Mouse (Mus musculus) heart, embryonic 13.5 days (tissue): ENCODE measurements at regions not wholly inside any gene's neighbourhood (a gene's known extent, or its start where the extent isn't known, plus 50 kb on each side); places are given as distances from the start of the nearest gene placed in this dataset.
A peak's percentile ranks its signal among the peaks of the same experiment; 100 is the strongest.

Experiments
- ATAC-seq: fragments of 200-750 bp; cut with Nextera tagmentation; 2 replicates; pipeline ENCODE4 v1.8.0; 2017; ENCODE audit warnings: moderate TSS enrichment; ENCODE audit not compliant: insufficient number of reproducible peaks, low FRiP score, low TSS enrichment; ENCODE audit errors: extremely low read depth
- H3K27ac ChIP-seq: fragments of 300-500 bp; sonication (generic); replicated peaks from 2 replicates; pipeline ENCODE4 v1.5.1; 2015; ENCODE audit warnings: moderate library complexity, mild to moderate bottlenecking, inconsistent platforms
- H3K27me3 ChIP-seq: fragments of 300-500 bp; sonication (generic); replicated peaks from 2 replicates; pipeline ENCODE4 v1.6.1; 2015; ENCODE audit warnings: mild to moderate bottlenecking, inconsistent platforms
- H3K36me3 ChIP-seq: fragments of 300-500 bp; sonication (generic); 2 replicates; pipeline ENCODE4 v1.6.1; 2015; ENCODE audit warnings: mild to moderate bottlenecking, inconsistent platforms
- H3K4me1 ChIP-seq: fragments of 300-500 bp; sonication (generic); 2 replicates; pipeline ENCODE4 v1.6.1; 2015; ENCODE audit warnings: inconsistent platforms
- H3K4me2 ChIP-seq: fragments of 300-500 bp; sonication (generic); 2 replicates; pipeline ENCODE4 v1.6.1; 2015; ENCODE audit warnings: inconsistent platforms, mild to moderate bottlenecking, moderate library complexity
- H3K4me3 ChIP-seq: fragments of 300-500 bp; sonication (generic); 2 replicates; pipeline ENCODE4 v1.5.1; 2015; ENCODE audit warnings: moderate library complexity, mild to moderate bottlenecking, inconsistent platforms
- H3K9ac ChIP-seq: fragments of 300-500 bp; sonication (generic); 2 replicates; pipeline ENCODE4 v1.6.1; 2015; ENCODE audit warnings: inconsistent platforms, mild to moderate bottlenecking, moderate library complexity
- H3K9me3 ChIP-seq: fragments of 300-500 bp; sonication (generic); 2 replicates; pipeline ENCODE4 v1.6.1; 2016; ENCODE audit warnings: inconsistent platforms
- WGBS: fragments of 180-500 bp; shearing (Covaris S2); methylation state at CpG from one replicate; pipeline ENCODE4 v1.1.7; 2015; ENCODE audit warnings: mixed read lengths; 5-methylcytosine and 5-hydroxymethylcytosine counted together

DNA sequence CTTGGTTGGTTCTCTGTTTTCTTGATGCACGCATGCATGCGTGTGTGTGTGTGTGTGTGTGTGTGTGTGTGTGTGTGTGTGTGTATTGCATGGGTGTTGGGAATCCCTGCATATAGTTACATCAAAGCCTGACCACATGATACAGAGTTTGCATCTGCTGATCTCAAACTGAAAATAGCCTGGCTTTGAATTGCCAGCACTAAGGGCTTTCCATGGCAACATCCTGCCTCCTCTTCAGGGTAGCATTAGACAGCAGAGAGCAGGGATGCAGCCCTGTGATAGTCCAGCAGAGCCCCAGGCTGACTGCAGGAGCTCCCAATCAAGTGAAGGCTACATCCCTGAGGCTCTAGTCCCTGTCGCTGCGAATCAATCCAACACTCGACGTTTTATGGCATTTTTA, 87.8 kb upstream of the Zfp366 start:
- peaks cover 29% of the 10 kb centered on the region; the same call in 1 of the 2 replicates for H3K27me3 ChIP-seq
- H3K4me3 ChIP-seq = no peak overlapping the region
- H3K9me3 ChIP-seq = no peaks in the 10 kb centered on the region
- peaks cover 15% of the 10 kb centered on the region for H3K4me1 ChIP-seq
- no peaks in the 10 kb centered on the region for H3K36me3 ChIP-seq
- H3K9ac ChIP-seq = no peak overlapping the region
- H3K4me2 ChIP-seq = no peak overlapping the region
- H3K27ac ChIP-seq = no peak overlapping the region
- ATAC-seq = no peak
- WGBS = 87% methylated on average over 6 of the region's 6 CpGs

DNA sequence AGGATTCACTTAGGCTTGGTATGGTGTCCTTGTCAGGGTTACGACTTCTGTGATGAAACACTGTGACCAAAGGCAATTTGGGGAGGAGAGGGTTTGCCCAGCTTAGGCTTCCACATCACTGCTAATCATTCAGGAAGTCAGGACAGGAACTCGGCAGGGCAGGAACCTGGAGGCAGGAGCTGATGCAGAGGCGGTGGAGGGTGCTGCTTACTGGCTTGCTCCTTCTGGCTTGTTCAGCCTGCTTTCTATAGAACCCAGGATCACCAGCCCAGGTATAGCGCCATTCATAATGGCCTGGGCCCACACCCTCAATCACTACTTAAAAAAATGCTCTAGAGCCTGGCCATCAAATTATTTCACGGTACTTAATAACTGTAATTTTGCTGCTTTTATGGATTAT, 89.6 kb upstream of the Zfp366 start:
- Histone ChIP-seq H3K4me2 (no peak overlapping the region), H3K27ac (no peak overlapping the region), H3K4me3 (no peak overlapping the region), H3K9me3 (no peaks in the 10 kb centered on the region), H3K9ac (no peak overlapping the region), H3K27me3 (peaks cover 16% of the 10 kb centered on the region; the same call in 1 of the 2 replicates), H3K36me3 (no peaks in the 10 kb centered on the region), H3K4me1 (peaks cover 19% of the 10 kb centered on the region)
- ATAC-seq = no peak
- WGBS = 85% methylated on average over 5 of the region's 5 CpGs

DNA sequence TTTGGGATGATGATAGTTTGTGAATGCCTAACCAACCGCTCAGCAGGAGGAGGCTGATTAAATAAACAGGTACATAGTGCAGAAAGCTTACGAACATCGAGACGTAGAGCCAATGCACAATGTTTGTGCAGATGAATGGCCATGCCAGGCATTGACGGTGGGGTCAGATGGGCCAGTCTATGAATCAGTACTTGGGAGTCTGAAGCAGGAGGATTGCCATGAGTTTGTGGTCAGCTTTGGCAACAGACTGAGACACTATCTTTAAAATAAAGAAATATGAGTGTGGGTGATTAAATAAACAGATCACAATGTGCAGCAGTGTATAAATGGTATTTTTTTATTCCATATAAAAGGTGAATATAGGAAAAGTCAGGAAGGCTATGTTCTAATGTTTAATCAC, 90.4 kb upstream of the Zfp366 start:
- H3K9me3 ChIP-seq = no peaks in the 10 kb centered on the region
- H3K27me3 ChIP-seq = peaks cover 9% of the 10 kb centered on the region; the same call in 1 of the 2 replicates
- 91% methylated on average over 5 of the region's 5 CpGs for WGBS
- no peaks in the 10 kb centered on the region for H3K36me3 ChIP-seq
- peaks cover 19% of the 10 kb centered on the region for H3K4me1 ChIP-seq
- H3K9ac ChIP-seq = no peak overlapping the region
- no peak overlapping the region for H3K27ac ChIP-seq
- H3K4me3 ChIP-seq = no peak overlapping the region
- H3K4me2 ChIP-seq = no peak overlapping the region
- ATAC-seq = no peak

DNA sequence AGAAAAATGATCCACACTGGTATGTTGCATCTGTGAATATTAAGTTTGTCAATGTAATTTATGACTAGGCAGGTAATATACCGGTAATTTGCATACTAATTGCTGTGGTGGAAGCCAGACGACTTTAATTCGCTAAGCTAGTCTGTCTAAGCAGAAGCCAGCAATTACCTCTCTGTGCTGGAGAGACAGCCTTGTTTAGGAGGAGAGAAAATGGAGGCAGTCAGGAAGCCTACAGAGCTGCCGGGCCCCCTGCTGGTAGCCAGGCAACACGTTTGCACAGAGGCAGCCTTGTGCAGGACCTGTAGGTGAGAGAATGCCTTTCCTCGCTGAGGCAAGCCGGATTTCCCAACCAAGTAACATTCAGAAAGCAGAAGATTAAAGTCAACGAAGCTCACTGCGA, 91.4 kb upstream of the Zfp366 start:
- no peak overlapping the region for H3K9ac ChIP-seq
- H3K27me3 ChIP-seq = no peaks in the 10 kb centered on the region; the same call in 1 of the 2 replicates
- 10% methylated on average over 9 of the region's 9 CpGs for WGBS
- H3K4me1 ChIP-seq = peaks cover 21% of the 10 kb centered on the region
- no peaks in the 10 kb centered on the region for H3K9me3 ChIP-seq
- no peak overlapping the region for H3K4me3 ChIP-seq
- ATAC-seq = peak; percentile 46; the same call in 1 of the 2 replicates
- H3K36me3 ChIP-seq = no peaks in the 10 kb centered on the region
- H3K4me2 ChIP-seq = no peak overlapping the region
- H3K27ac ChIP-seq = no peak overlapping the region

DNA sequence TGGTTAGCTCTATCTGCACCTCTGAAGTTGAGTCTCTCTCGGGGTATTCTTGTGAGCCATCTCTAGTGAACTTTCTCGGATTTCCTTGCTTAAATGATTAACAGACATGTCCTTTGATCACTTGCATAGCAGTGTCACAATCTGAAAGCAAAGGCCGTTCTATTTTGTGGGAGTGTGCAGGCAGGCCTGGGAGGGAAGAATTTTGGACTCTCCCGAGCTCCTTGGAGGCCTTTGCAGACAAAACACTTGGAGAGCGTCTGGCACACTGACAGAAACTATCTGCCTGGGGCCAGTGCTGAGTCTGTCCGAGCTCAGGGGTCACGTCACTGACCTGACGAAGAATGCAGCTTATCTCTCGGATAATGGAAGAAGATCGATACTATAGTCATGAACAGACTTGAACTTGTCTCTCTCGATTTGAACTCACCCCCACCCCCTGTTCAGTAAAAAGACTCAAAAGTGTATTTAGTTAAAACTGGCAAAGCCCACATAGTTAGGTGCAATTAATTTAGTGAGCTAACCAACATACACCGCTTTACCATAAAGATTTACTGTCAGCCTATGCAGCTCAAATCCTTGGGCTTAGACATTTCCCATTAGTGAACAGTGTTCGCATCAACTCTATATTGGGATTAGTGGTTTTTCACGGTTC, 92.2 kb upstream of the Zfp366 start:
- Histone ChIP-seq H3K36me3 (no peaks in the 10 kb centered on the region), H3K27me3 (no peaks in the 10 kb centered on the region), H3K9ac (no peak overlapping the region), H3K9me3 (no peaks in the 10 kb centered on the region), H3K4me2 (peak overlapping the region; percentile 7; the same call in 1 of the 2 replicates), H3K27ac (0 out of 2 replicates have a peak overlapping the region, but pooled peaks have one; percentile 39), H3K4me3 (no peak overlapping the region), H3K4me1 (peaks cover 29% of the 10 kb centered on the region)
- no peak for ATAC-seq
- WGBS = 31% methylated on average over 14 of the region's 14 CpGs

DNA sequence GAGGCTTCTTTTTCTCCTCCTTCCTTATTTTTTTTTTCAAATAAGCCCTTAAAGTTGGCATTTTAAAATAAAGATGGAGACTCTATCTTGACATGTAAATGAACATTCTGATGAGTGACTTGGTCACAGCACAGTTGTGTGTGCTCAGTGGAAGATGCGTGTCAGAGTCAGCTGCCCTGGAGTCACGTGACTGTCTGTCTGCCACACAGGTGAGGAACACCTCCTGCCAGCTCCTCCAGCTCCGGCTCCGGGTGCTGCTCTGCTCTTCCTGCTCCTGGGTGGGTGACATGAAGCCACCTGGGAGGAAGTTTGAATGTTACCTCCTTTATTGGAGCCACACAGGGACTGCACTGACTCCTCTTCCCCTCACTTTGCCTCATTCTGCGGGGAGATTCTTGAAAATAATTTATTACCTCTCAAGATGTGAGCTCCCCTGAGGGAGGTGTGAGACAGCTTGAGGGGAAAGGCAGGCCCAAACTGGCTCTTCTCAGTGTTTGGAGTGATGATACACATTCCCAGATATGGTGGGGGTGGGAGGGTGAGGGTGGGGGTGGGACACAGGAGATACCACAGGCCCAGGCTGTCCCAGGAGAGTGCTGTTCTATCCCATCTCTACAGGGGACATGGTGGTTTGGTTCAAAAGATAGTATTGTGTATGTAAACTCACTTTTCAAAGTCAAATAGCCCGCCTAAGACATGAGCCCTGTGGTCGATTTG, 92.9 kb upstream of the Zfp366 start:
- Histone ChIP-seq H3K9ac (no peak overlapping the region), H3K36me3 (no peaks in the 10 kb centered on the region), H3K27ac (0 out of 2 replicates have a peak overlapping the region, but pooled peaks have one; percentile 39), H3K27me3 (no peaks in the 10 kb centered on the region), H3K4me1 (peaks cover 30% of the 10 kb centered on the region), H3K4me2 (0 out of 2 replicates have a peak overlapping the region, but pooled peaks have one; percentile 7), H3K4me3 (no peak overlapping the region), H3K9me3 (no peaks in the 10 kb centered on the region)
- no peak for ATAC-seq
- WGBS = 54% methylated on average over 7 of the region's 7 CpGs

DNA sequence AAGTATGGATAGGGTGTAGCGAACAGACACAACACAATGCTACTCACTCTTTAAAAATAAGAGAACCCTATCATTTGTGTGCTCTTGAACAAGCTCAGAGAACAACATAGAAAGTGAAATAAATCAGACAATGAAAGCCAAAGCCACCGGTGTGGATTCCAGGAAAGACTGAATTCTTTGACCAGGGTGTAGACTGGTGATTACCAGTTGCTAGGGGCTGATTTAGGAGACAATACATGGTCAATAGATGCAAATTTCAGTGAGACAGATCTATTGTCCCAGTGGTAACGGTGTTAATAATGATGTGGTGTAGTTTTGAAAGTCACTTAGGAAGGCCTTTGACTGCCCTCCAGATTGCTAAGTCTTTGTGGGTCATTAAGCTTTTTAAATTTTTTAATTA, 94.3 kb upstream of the Zfp366 start:
- Histone ChIP-seq H3K27ac (no peak overlapping the region), H3K27me3 (no peaks in the 10 kb centered on the region), H3K4me2 (no peak overlapping the region), H3K4me3 (no peak overlapping the region), H3K36me3 (no peaks in the 10 kb centered on the region), H3K9ac (no peak overlapping the region), H3K9me3 (no peaks in the 10 kb centered on the region), H3K4me1 (peaks cover 35% of the 10 kb centered on the region)
- ATAC-seq = no peak
- WGBS = 83% methylated on average over 3 of the region's 3 CpGs

DNA sequence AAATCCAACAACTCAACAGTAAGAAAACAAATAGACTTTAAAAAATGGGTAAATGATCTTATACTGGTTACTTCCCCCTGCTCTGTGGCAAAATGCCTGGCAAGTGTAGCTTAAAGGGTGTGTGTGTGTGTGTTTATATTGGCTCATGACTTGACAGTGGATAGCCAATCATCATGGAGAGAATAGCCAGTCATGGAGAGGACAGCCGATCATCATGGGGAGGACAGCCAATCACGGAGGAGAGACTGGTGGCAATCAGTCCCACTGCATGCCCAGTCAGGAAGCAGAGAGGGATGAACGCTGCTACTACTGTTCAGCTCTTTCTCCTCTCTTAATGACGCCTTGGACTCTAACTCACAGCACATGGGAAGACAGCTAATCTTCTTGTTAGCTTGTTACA, 96.3 kb upstream of the Zfp366 start:
- H3K4me1 ChIP-seq = peaks cover 31% of the 10 kb centered on the region
- no peak for ATAC-seq
- no peak overlapping the region for H3K27ac ChIP-seq
- WGBS = 74% methylated on average over 4 of the region's 4 CpGs
- no peaks in the 10 kb centered on the region for H3K36me3 ChIP-seq
- no peak overlapping the region for H3K4me3 ChIP-seq
- no peak overlapping the region for H3K9ac ChIP-seq
- no peaks in the 10 kb centered on the region for H3K27me3 ChIP-seq
- no peaks in the 10 kb centered on the region for H3K9me3 ChIP-seq
- H3K4me2 ChIP-seq = no peak overlapping the region

DNA sequence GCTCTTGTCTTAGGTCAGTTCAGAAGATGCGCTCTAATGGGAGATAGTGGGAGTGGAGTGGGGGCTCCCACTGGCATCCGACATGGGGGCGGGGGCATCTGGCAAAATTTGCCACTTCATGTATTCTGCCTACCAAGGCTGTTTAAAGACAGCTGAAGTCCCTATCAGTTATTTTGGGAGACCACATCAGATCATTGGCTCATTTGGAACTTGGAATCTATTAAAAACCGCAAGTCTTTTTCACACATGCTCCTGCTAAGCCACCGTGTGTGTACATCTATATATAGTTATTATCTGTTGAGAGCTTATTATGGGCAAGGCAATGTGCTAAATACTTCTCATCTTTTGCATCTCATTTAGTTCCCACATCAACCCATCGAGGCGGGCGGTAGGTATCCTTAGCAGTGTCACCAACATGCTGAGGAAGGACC, 95.0 kb upstream of the 1700024P04Rik start:
- no peak overlapping the region for H3K27ac ChIP-seq
- peaks cover 11% of the 10 kb centered on the region for H3K4me1 ChIP-seq
- no peak for ATAC-seq
- 83% methylated on average over 8 of the region's 8 CpGs for WGBS
- H3K9ac ChIP-seq = no peak overlapping the region
- no peak overlapping the region for H3K4me2 ChIP-seq
- H3K9me3 ChIP-seq = no peaks in the 10 kb centered on the region
- no peak overlapping the region for H3K4me3 ChIP-seq
- no peaks in the 10 kb centered on the region for H3K36me3 ChIP-seq
- H3K27me3 ChIP-seq = no peaks in the 10 kb centered on the region

DNA sequence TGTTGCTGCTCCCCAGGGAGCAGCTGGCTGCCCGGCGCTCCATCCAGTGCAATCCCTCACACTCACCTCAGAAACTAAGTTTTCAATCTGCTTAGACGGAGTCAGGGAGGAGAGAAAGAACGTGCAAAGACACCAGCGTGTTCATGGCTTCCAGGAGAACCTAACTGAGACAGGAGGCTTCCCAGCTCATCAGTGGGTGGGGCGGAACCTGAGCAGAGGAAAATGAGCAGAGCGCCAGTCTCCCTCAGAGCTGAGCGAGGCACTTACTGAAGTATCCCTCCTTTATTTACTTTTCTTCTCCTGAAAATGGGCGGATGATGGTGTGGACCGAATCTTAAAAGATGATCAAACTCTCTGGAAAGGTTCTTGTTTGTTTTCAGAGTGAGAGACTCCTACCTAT, 94.3 kb upstream of the 1700024P04Rik start:
- Histone ChIP-seq H3K4me1 (peaks cover 11% of the 10 kb centered on the region), H3K4me2 (no peak overlapping the region), H3K4me3 (no peak overlapping the region), H3K9me3 (no peaks in the 10 kb centered on the region), H3K36me3 (no peaks in the 10 kb centered on the region), H3K27me3 (no peaks in the 10 kb centered on the region), H3K9ac (no peak overlapping the region), H3K27ac (no peak overlapping the region)
- WGBS = 79% methylated on average over 10 of the region's 10 CpGs
- no peak for ATAC-seq

DNA sequence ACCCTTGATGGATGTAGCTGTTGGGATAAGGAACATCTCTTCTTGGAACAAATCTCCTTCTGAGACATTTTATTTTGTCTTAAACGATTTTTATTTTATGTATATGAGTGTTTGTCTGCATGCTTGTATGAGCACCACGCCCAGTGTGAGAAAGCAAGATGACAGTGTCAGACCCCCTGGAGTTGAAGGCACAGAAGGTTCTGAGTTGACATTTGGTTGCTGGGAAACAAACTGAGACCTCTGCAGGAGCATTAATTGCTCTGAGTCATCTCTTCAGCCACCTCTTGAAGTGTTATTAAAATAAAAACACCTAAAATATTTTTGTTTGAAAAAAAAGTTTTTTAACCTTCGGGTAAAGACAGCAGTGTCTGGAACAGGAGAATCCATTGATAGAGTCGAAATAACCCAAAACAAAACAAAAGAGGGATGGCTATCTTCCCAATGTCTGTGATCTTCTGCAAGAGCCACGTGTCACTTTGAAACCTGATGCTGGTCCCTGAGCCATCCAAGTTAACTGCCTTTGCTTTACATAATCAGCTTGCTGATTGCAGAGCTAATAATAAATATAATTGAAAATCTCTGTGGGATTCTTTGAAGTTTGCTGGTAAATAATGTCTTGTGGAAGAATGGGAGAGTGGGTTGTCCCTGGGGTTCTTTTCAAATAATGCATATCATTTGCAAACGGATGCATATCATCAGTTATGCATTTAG, 92.8 kb upstream of the 1700024P04Rik start:
- no peak overlapping the region for H3K9ac ChIP-seq
- no peak overlapping the region for H3K4me3 ChIP-seq
- WGBS = 38% methylated on average over 6 of the region's 6 CpGs
- no peaks in the 10 kb centered on the region for H3K27me3 ChIP-seq
- no peak for ATAC-seq
- peaks cover 6% of the 10 kb centered on the region for H3K4me1 ChIP-seq
- H3K36me3 ChIP-seq = no peaks in the 10 kb centered on the region
- H3K9me3 ChIP-seq = no peaks in the 10 kb centered on the region
- no peak overlapping the region for H3K27ac ChIP-seq
- no peak overlapping the region for H3K4me2 ChIP-seq
